In the genomic region with DNA sequence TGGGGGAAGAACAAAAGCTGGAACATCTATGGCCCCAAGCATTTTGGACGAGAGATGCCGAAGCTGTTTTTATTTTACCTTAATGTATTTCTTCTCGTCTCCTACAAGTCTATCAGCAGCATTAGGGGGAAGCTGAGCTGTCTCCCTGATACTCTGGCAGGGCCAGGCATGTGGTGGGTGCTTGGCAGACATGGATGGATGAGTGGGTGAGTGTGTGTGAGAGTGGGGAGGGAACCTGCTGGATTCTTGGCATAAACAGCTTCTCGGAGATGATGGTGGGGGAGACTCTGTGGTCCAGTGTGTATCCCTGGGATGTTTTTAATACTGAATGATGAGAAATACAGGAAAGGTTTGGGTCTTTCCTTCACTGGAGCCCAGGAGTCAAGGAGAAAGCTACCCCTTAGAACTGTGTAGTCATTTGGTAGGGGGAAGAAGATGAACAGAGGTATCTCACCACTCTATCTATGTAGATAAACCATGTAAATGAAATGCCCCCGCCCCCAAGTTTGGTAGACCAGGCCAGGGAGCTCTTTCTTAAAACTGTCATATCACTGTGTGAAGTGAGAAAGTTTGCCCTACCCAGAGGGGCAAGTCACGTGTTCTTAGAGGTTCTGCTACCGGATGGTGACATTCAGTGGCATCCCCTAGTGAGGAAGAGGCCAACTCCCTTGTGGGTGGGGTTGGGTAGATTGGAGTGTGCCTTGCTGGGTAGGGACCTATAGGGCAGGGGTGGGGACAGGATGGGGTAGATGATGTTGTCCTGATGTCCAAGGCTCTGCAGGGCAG, we compare ENCODE assay signal across 10 mouse cellular contexts. TPM values are rescaled to one million over a fixed set of nuclear protein-coding genes. Genes with fewer than 3 reads are reported as not detected.
DNase-seq lines count a peak whose midpoint lies in the region; ATAC-seq and TF ChIP-seq lines count a peak whose summit lies in the region.
"Had no signal": no experiment of that assay in that cellular context is flagged by ENCODE, and none has a peak within 500 bp of the region (broad histone marks: within the 10 kb centered on the region; RNA-seq: fewer than 3 reads in every experiment).

No protein-coding gene starts in this region.

- H3K4me1 ChIP-seq in G1E (ENCODE audit: insufficient read depth, low read depth, low read length) = peaks cover 96% of the 10 kb centered on the region
- peaks cover 4% of the 10 kb centered on the region; the same call in 1 of the 2 replicates for H3K4me1 ChIP-seq in hindbrain, postnatal 0 days (ENCODE audit: insufficient read depth, low read length)
- H3K4me1 ChIP-seq: kidney, embryonic 15.5 days had no signal

- H3K27me3 ChIP-seq in G1E (ENCODE audit: insufficient read depth, low read length) = no peaks in the 10 kb centered on the region
- no peaks in the 10 kb centered on the region for H3K27me3 ChIP-seq in hindbrain, postnatal 0 days (ENCODE audit: insufficient read depth, low read length)
- H3K27me3 ChIP-seq: embryonic facial prominence, embryonic 12.5 days; kidney, embryonic 15.5 days had no signal

- peak; percentile 42 for DNase-seq in CD4-positive, CD25-positive, alpha-beta regulatory T cell, adult 2 months (ENCODE audit: low read depth, low spot score)
- peak; percentile 62 for DNase-seq in G1E (ENCODE audit: low spot score)
- peak; percentile 50 to 73 for DNase-seq in layer of hippocampus, postnatal 14 days (ENCODE audit: low spot score in 2 of 2)
- DNase-seq in naive thymus-derived CD4-positive, alpha-beta T cell, adult 2 months (ENCODE audit: low read depth) = peak; percentile 25
- DNase-seq in adrenal gland, adult 2 months = no peak
- no peak for DNase-seq in gastrocnemius, postnatal 25 days
- DNase-seq in hindbrain, postnatal 0 days (ENCODE audit: low spot score) = no peak

- no peak overlapping the region for H3K27ac ChIP-seq in hindbrain, postnatal 0 days
- H3K27ac ChIP-seq: embryonic facial prominence, embryonic 12.5 days; kidney, embryonic 15.5 days; macrophage had no signal

- peak; percentile 78 for ATAC-seq in G1E (ENCODE audit: extremely low read depth, insufficient number of reproducible peaks, low FRiP score, poor library complexity, severe bottlenecking)
- no peak for ATAC-seq in hindbrain, postnatal 0 days

- peaks cover 80% of the 10 kb centered on the region for H3K36me3 ChIP-seq in G1E (replicated peaks)
- H3K36me3 ChIP-seq in hindbrain, postnatal 0 days (ENCODE audit: insufficient read depth, low read length) = no peaks in the 10 kb centered on the region
- H3K36me3 ChIP-seq: embryonic facial prominence, embryonic 12.5 days; kidney, embryonic 15.5 days had no signal

- WGBS in hindbrain, postnatal 0 days = 69% methylated on average over 7 of the region's 7 CpGs

- H3K9me3 ChIP-seq in G1E (replicated peaks) = no peaks in the 10 kb centered on the region
- H3K9me3 ChIP-seq in hindbrain, postnatal 0 days (ENCODE audit: low read length) = no peaks in the 10 kb centered on the region
- H3K9me3 ChIP-seq: embryonic facial prominence, embryonic 12.5 days; kidney, embryonic 15.5 days had no signal

- no peak for TF ChIP-seq CTCF in G1E (IDR thresholded peaks at IDR 0.05; ENCODE audit: low read depth, low read length)
- TF ChIP-seq CTCF in hindbrain, postnatal 0 days (IDR thresholded peaks at IDR 0.05; ENCODE audit: low read depth) = no peak

- H3K4me3 ChIP-seq in G1E (ENCODE audit: low read depth, low read length) = peak overlapping the region; percentile 52; the same call in 1 of the 2 replicates
- no peak overlapping the region for H3K4me3 ChIP-seq in hindbrain, postnatal 0 days (ENCODE audit: low read length)
- H3K4me3 ChIP-seq: embryonic facial prominence, embryonic 12.5 days; kidney, embryonic 15.5 days had no signal

- no peak overlapping the region for H3K4me2 ChIP-seq in hindbrain, postnatal 0 days (ENCODE audit: low read depth, low read length)
- H3K4me2 ChIP-seq: embryonic facial prominence, embryonic 12.5 days; kidney, embryonic 15.5 days had no signal

- no peak overlapping the region for H3K9ac ChIP-seq in hindbrain, postnatal 0 days (replicated peaks; ENCODE audit: low read length)
- H3K9ac ChIP-seq: embryonic facial prominence, embryonic 12.5 days; kidney, embryonic 15.5 days had no signal

RNA-seq across cellular contexts. Expression of a gene that starts 43.2 kb away (rescaled TPM):
- total RNA-seq in G1E (2014; fragmentation: Nextera tagmentation) = 154 and 161 TPM in 2 replicates
- total RNA-seq in G1E (2017) = 109 and 119 TPM in 2 replicates
- 30.5 and 31.4 TPM in 2 replicates for polyA plus RNA-seq in G1E (2012)
- total RNA-seq in layer of hippocampus, postnatal 14 days (2021) = 10 to 100 TPM; 55.2 to 55.7 TPM
- 1 to 10 TPM; 3.5 to 8.1 TPM for total RNA-seq in adrenal gland, adult 2 months (2021)
- 1.4 and 1.9 TPM in 2 replicates for polyA plus RNA-seq in adrenal gland, adult 2 months (2012; rRNA removed)
- total RNA-seq in gastrocnemius, postnatal 25 days (2021) = 1 to 10 TPM; 1.9 to 2.1 TPM
- total RNA-seq in hindbrain, postnatal 0 days (2014; rRNA removed) = 12.4 and 13.5 TPM in 2 replicates
- polyA plus RNA-seq in hindbrain, postnatal 0 days (2015; fragmentation: Nextera tagmentation; extraction: Ambion mirVana) = 8.0 and 8.2 TPM in 2 replicates

RNA-seq across cellular contexts. Expression of a gene that starts 52.0 kb away (rescaled TPM):
- total RNA-seq in G1E (2014; fragmentation: Nextera tagmentation) (not detected in 2 replicates), G1E (2017) (0.06 and 0.11 TPM in 2 replicates)
- polyA plus RNA-seq in G1E (2012) = not detected in 2 replicates
- total RNA-seq in layer of hippocampus, postnatal 14 days (2021) = not detected
- total RNA-seq in adrenal gland, adult 2 months (2021) = not detected
- polyA plus RNA-seq in adrenal gland, adult 2 months (2012; rRNA removed) = not detected in 2 replicates
- total RNA-seq in gastrocnemius, postnatal 25 days (2021) = not detected
- not detected in 2 replicates for total RNA-seq in hindbrain, postnatal 0 days (2014; rRNA removed)
- polyA plus RNA-seq in hindbrain, postnatal 0 days (2015; fragmentation: Nextera tagmentation; extraction: Ambion mirVana) = not detected in 2 replicates
- polyA plus RNA-seq: embryonic facial prominence, embryonic 12.5 days; macrophage had no signal

Comparison
In these comparisons a context has a peak if more than half of its experiments do, and no peak if none do; other contexts are left out.
1. DNase-seq: peak in CD4-positive, CD25-positive, alpha-beta regulatory T cell, adult 2 months (single experiment), G1E (single experiment), layer of hippocampus, postnatal 14 days (2 of 2) and naive thymus-derived CD4-positive, alpha-beta T cell, adult 2 months (single experiment); none in adrenal gland, adult 2 months (single experiment), gastrocnemius, postnatal 25 days (single experiment) and hindbrain, postnatal 0 days (single experiment).